Mouse (Mus musculus) CD4-positive, CD25-positive, alpha-beta regulatory T cell, adult 4 months (primary cell): ENCODE results near the gene Mogat2. TPM values are rescaled to one million over a fixed set of nuclear protein-coding genes. Genes with fewer than 3 reads are reported as not detected.

Experiments
- ATAC-seq: one replicate; pipeline ENCODE4 v1.8.0; 2017
- polyA plus RNA-seq, 2 experiments: library from polyadenylated mRNA; unstranded; fragments of 100-300 nt; shearing (Covaris generic); gene quantifications; one replicate each; pipeline ENCODE4 v1.2.1; 2017

The Mogat2 gene
- polyA plus RNA-seq, 2 experiments from 2014 or later, result not detected

DNA sequence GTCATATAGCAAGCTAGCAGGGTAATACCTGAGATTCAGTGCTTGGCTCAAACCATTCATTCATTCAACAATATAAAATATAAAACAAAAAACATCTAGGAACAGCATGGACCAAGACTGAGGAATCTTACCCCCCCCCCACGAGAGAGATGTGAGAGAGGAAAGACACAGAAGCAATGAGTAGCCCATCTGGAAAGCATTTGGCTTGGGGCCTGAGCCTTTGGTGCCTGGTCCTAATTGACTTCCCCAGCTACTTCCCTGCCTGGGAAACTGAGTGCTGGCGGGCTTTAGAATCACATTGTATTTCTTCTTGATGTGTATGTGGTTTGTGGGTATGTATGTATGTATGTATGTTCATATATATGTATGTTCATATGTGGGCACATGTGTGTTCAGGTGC is 2.8 kb downstream of the Mogat2 start:
- ATAC-seq, result no peak

GRCm38 (mm10) chr7:99234916-99235315 is 3.5 kb downstream of the Mogat2 start:
- ATAC-seq, result no peak

DNA sequence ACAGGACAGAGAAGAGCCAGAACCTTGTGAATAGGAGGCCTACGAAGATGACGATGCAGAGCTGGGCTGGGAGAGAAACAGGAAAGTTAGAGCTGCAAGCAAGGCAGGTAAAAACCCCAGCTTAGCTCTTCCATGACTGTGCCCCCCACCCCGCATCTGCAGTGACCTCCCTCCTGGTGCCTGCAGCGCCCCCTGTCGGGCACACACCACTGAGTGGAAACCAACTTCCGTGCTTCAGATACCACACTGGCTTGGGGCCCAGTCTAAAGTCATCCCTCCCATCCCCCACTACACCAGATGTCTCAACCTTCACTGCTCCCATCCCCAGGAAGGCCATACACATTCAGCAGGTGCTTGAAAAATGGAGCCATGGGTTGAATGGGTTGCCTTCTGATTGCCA is 5.8 kb downstream of the Mogat2 start:
- no peak for ATAC-seq

DNA sequence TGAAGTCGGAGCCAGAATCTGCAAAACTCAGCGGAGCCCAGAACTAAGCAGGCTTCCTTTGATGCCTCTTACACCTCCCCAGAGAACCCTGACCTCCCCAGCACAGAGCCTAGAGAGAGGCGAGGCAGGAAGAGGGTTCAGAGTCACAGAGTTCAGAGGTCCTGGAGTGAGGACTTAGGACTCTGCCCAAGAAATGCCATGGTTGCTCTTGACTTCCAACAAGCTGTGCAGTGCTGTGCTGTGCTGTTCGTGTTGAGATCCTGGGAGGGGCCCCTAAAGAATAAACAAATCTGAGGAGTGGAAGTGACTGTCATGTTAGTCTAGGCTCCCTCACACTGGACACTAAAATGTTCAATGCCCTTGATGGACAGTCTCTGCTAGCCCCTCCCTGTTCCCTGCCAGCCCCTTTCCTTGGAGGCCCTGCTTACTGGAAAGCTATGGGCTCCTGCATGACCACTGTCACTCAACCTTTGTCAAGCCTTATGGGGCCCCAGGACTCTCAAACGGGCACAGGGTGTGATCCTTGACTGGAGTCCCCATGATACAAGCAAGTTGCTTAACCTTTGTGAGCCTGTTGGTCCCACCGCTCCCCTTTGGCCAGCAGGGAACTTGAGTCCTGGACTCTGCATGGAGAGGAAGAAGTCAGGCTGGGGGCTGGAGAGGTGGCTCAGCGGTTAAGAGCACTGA is 8.2 kb downstream of the Mogat2 start:
- ATAC-seq, result no peak

DNA sequence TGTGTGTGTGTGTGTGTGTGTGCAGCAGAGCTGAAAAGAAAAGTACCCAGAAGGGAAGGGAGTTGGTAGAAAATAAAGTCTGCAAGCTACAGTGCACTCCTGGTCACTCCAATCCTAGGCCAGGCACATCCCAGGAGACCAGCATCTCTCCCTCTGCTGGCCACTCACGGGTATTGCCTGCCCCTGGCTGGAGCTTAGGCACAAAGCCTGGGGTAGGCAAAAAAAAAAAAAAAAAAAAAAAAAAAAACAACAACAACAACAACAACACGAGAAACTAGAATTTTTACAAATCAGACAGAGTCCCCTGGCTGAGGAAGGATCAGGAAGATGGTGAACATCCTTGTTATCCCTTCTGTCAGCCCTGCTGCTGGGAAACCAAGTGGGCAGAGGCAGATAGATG is 9.0 kb downstream of the Mogat2 start:
- no peak for ATAC-seq

- ATAC-seq, result no peak
Measured at GRCm38 (mm10) chr7:99228825-99229224, 9.6 kb downstream of the Mogat2 start.

DNA sequence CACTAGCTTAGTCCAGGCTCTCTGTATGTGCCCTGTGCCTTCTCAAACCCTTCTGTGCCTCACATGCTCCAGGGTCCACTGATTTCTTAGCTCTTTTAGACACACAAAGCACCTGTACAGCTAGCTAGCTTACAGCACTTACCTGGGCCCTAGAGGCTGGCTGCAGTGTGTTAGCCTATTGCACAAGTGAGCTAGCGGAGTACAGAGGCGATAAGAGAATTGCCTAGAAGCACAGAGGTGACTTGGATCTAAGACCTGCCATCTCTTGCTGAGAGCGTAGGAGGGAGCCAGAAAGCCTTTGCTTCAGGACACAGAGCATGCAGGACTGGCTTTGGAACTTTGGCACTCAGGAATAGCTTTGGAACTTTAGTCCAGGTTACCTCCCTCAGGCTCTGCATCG is 11.2 kb downstream of the Mogat2 start:
- ATAC-seq, result no peak

- ATAC-seq, result no peak
Measured at GRCm38 (mm10) chr7:99226662-99227061, 11.8 kb downstream of the Mogat2 start.

GRCm38 (mm10) chr7:99225421-99225820 is 13.0 kb downstream of the Mogat2 start:
- no peak for ATAC-seq

DNA sequence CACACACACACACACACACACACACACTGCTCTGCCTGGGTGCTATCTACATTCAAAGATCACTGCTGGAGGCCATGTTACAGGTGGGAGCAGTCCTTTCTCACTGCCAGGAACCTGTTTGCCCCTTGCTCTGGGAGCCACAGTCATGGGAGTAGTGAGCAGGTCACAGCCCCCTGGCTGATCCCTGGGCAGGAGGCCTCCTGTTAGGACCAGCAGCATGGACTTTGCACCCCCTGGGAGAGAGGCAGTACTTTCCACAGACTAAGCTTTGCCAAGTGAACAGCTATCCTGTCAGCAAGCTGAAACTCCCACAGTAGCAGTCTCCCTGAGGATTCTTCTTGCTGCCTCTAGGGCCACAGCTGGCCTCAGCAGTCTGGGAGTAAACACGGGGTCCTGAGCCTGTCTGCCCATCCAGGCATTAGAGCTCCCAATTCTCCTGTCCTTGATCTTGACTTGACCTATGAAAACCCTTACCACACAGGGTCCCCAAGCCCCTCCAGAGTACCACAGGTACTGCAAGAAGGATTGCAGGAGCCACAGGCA is 13.7 kb downstream of the Mogat2 start:
- ATAC-seq, result no peak

DNA sequence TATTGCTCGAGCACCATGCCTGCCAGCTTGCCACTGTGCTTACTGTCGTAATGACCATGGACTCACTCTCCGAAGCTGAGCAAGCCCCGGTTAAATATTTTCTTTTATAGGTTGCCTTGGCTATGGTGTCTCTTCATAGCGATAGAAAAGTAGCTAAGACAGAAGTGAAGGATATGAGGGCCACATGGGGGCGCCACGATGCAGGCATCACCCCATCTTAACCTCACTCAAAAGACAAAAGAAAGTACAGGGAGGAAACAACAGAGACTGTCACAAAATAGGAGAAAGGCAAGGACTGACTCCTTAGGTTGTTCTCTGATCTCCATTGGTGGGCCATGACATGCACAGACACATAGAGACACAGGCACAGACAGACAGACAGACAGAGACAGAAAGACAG is 14.2 kb downstream of the Mogat2 start:
- ATAC-seq, result no peak

DNA sequence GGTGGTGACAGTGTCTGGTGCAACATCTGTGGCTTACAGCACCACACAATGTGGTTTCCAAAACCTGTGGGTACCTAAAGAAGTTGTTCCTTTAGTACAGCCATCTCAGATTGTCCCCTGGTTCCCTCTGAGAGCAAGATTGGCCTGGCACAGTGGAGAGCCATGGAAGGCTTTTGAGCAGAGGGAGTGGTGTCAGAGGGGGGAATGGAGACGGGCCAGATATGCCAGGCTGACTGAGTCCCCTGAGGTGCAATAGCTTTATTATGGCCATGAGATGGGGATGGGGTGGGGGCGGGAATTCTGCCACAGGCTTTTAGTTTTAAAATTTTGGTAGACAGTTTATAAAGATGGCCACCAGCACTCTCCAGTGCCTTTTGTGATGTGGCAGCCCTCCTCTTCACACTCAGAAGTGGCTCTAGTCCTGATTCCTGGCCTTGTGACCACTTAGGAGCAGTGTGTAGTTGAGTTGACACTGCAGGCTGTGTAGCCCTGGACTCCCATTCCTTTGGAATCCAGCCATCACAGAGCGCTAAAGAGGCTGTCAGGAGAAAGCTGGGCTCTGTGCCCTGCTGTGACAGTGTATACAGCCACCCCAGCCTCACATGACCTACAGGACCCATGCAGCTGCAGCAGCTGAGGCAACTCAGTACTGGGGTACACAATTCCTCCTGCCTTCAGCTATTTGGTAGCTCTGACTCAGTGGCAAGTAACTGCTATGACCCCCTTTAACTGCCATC is 20.9 kb downstream of the Mogat2 start:
- no peak for ATAC-seq

- no peak for ATAC-seq
Measured at GRCm38 (mm10) chr7:99215347-99215855, 23.0 kb downstream of the Mogat2 start.

DNA sequence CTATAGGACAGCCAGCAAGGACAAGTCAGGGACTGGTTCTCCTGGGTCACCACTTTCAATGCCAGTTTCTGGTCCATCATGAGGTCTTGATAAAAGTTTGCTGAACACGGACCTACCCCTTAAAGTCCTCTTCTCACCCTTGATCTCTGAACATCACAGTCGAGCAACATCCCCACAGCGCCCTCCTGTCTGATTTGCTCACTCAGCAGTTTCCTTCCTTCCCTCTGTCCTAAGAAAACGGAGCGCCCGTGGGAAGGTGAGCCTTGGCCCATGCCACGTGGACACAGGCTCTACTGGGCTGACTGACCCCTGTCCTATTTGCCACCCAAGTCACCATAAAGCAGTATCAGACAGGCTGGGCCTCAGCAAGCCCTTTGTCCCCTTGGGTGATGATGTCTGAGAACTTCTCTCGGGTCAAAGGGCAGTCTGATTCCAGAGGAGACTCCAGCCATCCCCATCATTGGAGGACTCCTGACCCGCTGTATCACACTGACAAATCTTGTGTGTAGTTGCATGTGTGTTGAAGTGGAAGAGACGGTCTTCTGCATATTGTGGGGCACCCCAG is 23.7 kb downstream of the Mogat2 start:
- ATAC-seq, result no peak

- no peak for ATAC-seq
Measured at GRCm38 (mm10) chr7:99213686-99214085, 24.7 kb downstream of the Mogat2 start.

GRCm38 (mm10) chr7:99213056-99213455 is 25.4 kb downstream of the Mogat2 start:
- no peak for ATAC-seq

- no peak for ATAC-seq
Measured at GRCm38 (mm10) chr7:99208704-99209103, 29.7 kb downstream of the Mogat2 start.

DNA sequence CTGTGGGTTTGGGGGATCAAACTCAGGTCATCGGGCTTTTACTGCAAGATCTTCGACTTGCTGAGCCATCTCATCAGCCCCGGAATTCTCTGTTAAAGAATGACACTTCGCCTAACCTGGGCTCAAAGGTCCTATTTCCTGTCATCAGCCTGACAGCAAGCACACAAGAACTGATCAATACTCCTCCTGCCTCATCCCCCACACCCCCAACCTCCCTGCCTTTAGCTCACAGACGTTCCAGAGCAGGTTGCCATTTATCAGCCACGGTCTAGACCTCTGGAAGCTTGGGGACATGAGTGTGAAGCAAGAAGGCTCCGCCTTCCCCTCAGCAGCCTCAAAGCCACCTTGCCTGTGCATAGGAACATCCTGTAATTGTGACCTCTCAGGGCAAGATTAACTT is 32.1 kb downstream of the Mogat2 start:
- no peak for ATAC-seq

DNA sequence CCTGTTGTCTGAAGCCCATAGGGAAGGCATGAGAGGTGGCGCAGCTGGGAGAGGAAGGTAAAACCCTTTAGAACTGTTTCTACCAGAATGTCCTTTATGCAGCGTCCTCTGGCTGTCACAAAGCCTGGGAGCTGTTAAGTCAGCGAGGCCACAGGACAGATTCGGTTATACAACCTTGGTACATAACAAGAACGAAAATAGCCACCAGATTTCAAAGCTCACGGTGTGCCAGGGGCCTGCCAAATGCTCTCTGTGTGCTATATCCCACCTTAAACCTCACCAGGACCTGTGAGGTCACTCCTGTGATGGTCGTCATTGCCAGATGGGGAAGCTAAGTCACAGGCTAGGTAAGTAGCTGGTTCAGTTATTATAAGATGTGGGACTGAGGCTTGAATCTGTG is 36.3 kb downstream of the Mogat2 start:
- no peak for ATAC-seq

DNA sequence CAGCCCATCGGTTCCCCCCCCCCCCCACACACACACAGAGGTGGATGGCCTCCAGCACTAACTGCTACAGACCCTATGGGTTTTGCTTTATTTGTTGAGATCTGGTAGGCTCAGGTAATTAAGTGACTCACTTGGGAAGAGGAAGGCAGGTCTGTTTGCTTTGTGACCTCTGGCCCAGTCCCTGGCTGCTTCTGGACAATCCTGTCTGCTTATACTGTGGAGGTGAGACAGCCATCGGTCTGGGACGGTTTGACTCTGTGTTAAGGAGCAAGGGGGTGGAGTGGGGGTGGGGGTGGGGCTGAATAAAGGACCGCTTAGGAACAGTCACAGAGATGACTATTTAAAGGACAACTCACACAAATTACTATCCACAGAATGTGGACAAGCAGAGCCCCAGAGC is 38.1 kb downstream of the Mogat2 start:
- ATAC-seq, result no peak

GRCm38 (mm10) chr7:99199451-99200175 is 38.8 kb downstream of the Mogat2 start:
- ATAC-seq, result no peak

DNA sequence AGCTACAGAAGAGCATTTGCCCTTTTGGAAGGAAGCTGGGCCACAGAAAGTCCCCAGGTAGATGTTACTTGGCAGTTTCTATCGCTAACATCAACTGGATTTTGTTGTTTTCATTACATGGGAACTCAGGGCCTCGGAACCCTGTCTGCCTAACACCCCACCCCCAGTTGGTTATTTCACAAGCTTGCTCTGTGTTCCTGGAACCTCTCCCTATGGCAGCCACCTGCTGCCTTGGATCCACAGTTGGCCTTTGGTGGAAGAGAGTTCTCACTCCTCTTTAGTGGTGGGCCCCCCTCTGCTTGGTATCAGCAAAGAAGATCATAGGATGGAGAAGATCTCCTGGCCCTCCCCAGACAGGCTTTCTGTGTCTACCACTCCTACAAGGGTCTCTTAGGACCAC is 39.6 kb downstream of the Mogat2 start:
- ATAC-seq, result no peak

DNA sequence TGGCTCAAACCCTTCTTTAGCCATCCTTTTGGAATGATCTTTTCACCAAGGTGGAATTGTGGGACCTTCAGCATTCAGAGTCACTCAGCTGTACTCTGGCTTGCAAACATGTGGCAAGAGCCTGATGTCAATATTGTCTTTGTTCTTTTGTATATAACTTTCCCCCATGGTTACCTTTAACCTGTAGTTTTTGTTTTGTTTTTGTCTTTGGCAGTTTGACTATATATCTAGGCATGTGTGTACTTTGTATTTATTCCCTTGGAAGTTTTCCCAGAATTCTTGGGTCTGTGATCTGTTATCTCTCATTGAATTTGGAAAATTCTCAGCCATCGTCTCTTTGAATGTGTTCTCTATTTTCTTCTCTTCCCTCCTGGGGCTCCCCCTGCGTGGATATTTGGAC is 43.9 kb downstream of the Mogat2 start:
- ATAC-seq, result no peak
